Mouse (Mus musculus): Measurements from ENCODE around the gene C5ar1.
"Not testable (repeated sequence)": the region's sequence is repeated elsewhere in the genome, so short reads cannot be mapped to it uniquely, and the experiment has no call there.

Gene C5ar1

DNA sequence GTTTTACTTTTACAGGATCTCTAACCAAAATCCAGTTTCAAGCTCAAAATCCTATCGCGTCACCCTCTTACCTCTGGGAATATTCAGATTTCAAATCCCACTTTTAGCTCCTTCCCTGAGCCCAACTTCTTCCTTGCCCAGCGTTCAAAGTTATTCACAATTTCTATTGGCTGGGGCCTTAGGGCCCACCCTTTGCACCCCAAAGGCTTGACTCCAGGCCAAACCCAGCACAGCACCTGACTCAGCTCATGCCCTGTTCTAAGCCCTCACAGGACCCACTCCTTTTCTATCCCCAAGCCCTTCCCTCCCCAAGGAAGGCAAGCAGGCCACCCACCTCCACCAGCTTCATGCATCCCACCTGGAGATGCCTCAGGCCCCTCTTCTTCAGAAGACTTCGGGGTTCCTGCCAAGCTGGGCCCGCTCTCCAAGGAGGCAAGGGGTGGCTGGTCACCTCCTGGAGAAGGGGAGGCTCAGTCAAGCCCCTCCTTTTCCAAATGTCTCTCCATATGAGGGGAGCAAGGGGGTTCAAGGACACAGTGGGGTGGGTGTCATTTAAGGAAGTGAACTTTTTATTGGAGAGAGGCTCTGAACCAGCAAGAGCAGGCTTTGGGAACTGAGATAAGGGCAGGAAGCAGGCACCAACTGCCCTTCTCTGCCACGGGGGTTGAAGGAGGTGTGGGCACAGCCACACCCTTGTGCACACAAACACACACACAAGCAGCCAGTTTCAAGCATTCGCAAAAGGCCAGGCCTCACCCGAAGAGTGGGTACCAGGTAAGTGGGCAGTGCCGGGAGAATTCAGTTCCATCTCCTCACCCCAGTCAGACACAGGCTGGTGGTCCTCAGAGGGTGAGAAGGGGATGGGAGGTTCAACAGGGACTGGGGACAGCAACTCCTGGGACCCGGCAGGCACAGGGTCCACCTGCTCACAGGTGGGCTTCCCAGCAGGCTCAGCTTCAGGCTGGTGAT is 15.9 kb upstream of the C5ar1 start:
- no peak for DNase-seq (ENCODE audit: low spot score in 2 of 2)

- DNase-seq (ENCODE audit: low spot score in 2 of 2) = peak; percentile 42 to 63
Observed at GRCm38 (mm10) chr7:16273766-16274140, 14.4 kb upstream of the C5ar1 start.

GRCm38 (mm10) chr7:16273081-16273765 is 13.9 kb upstream of the C5ar1 start, which contains the start of gene Inafm1:
TSS of gene Inafm1 (minus strand) at chr7:16273617.
- peak; percentile 77 to 82 for DNase-seq (ENCODE audit: low spot score in 2 of 2)

- DNase-seq (ENCODE audit: low spot score in 2 of 2) = peak; percentile 50 to 55
Observed at GRCm38 (mm10) chr7:16272681-16273080, 13.3 kb upstream of the C5ar1 start.

GRCm38 (mm10) chr7:16271139-16271538 is 11.8 kb upstream of the C5ar1 start:
- no peak for DNase-seq (ENCODE audit: low spot score in 2 of 2)

GRCm38 (mm10) chr7:16266593-16266992 is 7.3 kb upstream of the C5ar1 start:
- DNase-seq (ENCODE audit: low spot score in 2 of 2) = not testable (repeated sequence)

GRCm38 (mm10) chr7:16265856-16266255 is 6.5 kb upstream of the C5ar1 start:
- no peak for DNase-seq (ENCODE audit: low spot score in 2 of 2)

- no peak for DNase-seq (ENCODE audit: low spot score in 2 of 2)
Observed at GRCm38 (mm10) chr7:16263843-16264242, 4.5 kb upstream of the C5ar1 start.

- DNase-seq (ENCODE audit: low spot score in 2 of 2) = peak; percentile 46 to 64
Observed at GRCm38 (mm10) chr7:16263015-16263787, 3.9 kb upstream of the C5ar1 start.

DNA sequence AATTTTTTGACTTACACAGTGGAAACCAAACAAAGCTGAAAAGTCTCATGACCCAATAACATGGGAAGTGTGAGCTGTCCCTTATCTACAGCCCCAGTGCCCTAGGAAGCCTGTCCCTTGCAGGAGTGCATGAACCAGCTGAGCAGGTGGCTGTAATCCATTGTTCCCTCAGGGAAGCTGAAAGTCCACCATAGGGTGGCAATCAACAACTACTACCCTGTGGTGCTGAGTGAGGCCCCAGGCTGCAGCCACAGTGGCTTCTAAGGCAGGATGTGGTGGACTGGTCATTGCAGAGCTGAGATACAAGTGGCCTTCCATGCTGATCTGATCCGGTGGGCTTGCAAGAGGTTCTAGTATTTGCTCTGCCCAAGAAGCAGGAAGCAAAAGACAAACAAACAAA is 1.8 kb upstream of the C5ar1 start:
- DNase-seq (ENCODE audit: low spot score in 2 of 2) = no peak

GRCm38 (mm10) chr7:16257830-16258229 is 1.5 kb downstream of the C5ar1 start:
- no peak for DNase-seq (ENCODE audit: low spot score in 2 of 2)

DNA sequence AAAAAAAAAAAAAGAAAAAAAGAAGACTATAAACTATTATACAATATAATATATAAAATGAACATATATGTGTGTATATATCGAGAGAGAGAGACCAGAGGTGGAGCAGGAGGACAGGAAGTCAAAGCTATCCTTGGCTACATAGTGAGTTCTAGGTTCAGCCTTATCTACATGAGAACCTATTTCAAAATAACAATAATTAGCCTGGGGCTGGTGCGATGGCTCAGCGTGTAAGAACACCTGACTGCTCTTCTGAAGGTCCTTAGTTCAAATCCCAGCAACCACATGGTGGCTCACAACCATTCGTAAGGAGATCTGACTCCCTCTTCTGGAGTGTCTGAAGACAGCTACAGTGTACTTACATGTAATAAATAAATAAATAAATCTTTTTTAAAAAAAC is 3.4 kb downstream of the C5ar1 start:
- not testable (repeated sequence) for DNase-seq (ENCODE audit: low spot score in 2 of 2)

DNA sequence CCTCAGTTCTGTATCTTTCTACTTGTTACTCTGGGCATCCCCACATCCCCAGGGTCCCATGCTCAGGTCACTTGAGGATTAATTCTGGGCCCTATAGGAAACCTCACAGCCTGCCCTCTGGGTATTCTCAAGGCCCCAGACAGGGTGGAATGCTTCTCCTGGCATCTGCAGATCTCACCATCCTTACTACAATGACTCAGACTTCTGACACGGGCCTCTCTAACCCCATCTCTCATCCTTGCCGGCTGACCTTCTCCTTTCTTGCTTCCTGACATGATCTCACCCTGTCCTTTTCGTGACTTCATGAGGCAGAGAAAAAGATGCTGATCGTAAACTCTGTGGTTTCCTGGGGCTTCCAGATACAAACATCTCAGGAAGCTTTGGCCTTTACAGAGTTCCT is 5.1 kb downstream of the C5ar1 start:
- no peak for DNase-seq (ENCODE audit: low spot score in 2 of 2)

DNA sequence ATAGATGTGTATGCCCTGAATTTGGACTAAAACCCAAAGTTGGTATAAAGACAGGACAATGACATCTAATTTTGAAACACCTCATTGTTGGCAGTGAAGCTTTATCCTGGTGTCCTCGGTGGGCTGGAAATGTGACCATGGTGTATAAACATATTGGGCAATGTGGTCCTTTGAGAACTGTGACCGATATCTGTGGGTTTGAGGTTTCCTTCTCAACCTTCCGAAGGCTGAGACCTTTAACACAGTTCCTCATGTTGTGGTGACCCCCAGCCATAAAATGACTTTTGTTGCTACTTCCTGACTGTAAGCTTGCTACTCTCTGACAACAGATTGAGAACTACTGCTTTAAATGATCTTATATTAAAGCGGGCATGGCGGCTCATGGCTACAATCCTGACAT is 8.7 kb downstream of the C5ar1 start:
- DNase-seq (ENCODE audit: low spot score in 2 of 2) = no peak

DNA sequence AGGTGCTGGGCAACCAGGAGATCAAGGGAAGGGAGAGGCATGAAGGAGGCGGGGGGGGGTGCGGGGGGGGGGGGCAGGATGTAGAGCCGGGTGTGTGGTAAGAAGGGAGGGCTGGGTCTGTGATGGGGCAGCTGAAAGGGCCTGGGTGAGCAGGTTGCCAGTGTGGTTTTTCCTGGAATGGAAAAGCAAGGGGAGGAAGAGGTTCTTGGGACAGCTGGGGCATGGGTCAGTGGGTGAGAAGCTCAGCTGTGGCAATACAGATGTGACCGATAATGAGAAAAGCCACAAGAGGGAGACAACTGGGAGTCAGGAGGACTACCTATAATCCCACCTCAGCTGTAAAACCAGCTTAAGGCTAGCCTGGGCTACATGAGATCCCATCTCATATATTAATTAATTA is 13.4 kb downstream of the C5ar1 start:
- no peak for DNase-seq (ENCODE audit: low spot score in 2 of 2)

- no peak for DNase-seq (ENCODE audit: low spot score in 2 of 2)
Observed at GRCm38 (mm10) chr7:16244067-16244466, 15.3 kb downstream of the C5ar1 start, which contains the start of gene C5ar2. TSS of gene C5ar2 (minus strand) at chr7:16244154.

GRCm38 (mm10) chr7:16242198-16242597 is 17.1 kb downstream of the C5ar1 start:
- DNase-seq (ENCODE audit: low spot score in 2 of 2) = no peak

GRCm38 (mm10) chr7:16241787-16242186 is 17.6 kb downstream of the C5ar1 start:
- DNase-seq (ENCODE audit: low spot score in 2 of 2) = no peak

DNA sequence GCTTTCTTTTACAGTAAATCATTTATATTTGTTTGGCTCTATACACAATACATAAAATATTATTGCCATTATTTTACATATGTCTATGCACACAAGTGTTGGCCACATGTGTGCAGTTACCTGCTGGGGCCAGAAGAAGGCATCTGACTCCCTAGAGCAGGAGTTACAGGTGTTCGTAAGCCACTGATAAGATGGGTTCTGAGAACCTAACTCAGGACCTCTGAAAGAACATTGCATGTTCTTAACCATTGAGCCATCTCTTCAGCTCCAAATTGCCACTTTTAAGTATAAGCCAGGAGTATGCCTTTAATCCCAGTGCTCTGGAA is 18.4 kb downstream of the C5ar1 start:
- no peak for DNase-seq (ENCODE audit: low spot score in 2 of 2)

DNA sequence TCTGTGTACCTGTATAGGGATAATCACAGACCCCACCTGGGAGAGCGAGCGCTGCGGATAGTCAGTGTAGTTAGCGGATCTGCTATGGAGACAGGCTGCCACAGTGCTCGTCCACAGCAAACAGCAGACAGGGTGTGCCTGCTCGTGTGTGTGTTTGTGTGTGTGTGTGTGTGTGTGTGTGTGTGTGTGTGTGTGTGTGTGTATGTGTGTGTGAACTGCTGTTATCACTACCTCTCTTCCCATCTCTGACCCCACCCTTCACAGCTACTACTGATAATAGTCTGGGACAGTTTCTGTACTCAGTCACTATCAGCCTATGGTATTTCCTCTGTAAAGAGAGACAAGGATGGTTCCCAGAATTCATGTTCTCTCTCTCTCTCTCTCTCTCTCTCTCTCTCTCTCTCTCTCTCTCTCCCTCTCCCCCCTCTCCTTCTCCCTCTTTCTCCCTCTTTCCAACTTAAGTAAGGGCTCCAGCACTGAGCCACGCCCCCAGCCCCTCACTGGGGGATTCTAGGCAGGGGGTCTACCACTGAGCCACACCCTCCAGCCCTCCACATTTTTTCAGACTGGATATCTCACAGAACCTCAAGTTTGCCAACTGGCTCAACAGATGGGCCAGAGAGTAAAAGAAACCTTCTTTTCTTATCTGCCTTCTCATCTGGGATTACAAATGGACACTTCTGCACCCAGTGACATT is 18.9 kb downstream of the C5ar1 start:
- DNase-seq (ENCODE audit: low spot score in 2 of 2) = no peak

DNA sequence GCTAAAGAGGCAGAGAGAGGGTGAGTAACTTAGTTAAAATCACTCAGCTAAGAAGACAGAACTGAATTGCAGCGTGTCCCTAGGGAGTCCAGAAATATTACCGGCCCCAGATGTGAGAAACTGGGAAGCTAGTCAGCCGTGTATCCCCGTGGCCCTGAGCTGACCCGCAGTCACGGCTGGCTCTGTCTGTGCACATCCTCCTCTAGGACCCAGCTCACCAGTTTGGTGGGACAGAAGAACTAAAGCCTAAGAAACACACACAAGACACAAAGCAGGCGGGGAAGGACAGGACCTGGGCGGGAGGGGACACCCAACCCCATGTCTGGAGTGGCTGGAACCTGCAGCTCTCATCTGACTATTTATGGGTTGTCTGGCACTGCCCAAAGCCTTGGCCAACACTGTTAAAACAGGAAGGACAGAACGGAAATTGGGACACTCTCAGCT is 19.8 kb downstream of the C5ar1 start:
- DNase-seq (ENCODE audit: low spot score in 2 of 2) = no peak
